Mouse (Mus musculus) brown adipose tissue, adult 24 weeks (tissue): ENCODE data around the gene Eif4e3. TPM values are rescaled to one million over a fixed set of nuclear protein-coding genes. Genes with fewer than 3 reads are reported as not detected.
A peak's percentile ranks its signal among the peaks of the same experiment; 100 is the strongest.

Source experiments
- H3K27ac ChIP-seq: fragments of 200-500 bp; replicated peaks from 2 replicates; pipeline ENCODE4 v1.5.1; 2012; ENCODE audit warnings: low read depth, mild to moderate bottlenecking, low read length
- H3K4me1 ChIP-seq: fragments of 200-500 bp; 2 replicates; pipeline ENCODE4 v1.6.1; 2012; ENCODE audit warnings: low read length, mixed read lengths; ENCODE audit not compliant: control insufficient read depth, insufficient read depth, insufficient read length
- H3K4me3 ChIP-seq: fragments of 200-500 bp; 2 replicates; pipeline ENCODE4 v1.5.1; 2012; ENCODE audit warnings: low read depth, mild to moderate bottlenecking, low read length, moderate library complexity; ENCODE audit not compliant: insufficient read depth
- polyA plus RNA-seq: library from polyadenylated mRNA; stranded (reverse); fragments of >200 nt; gene quantifications from 2 replicates; pipeline ENCODE4 v1.2.4, GENCODE M21; 2012; ENCODE audit not compliant: missing spikeins, insufficient read depth, insufficient read length

Eif4e3 gene
- polyA plus RNA-seq, 1 experiment: 125 TPM

GRCm38 (mm10) chr6:99644876-99645275 lies 21.7 kb downstream of the Eif4e3 start:
- H3K4me1 ChIP-seq: peaks cover 5% of the 10 kb centered on the region; the same call in 1 of the 2 replicates

GRCm38 (mm10) chr6:99644386-99644785 lies 22.2 kb downstream of the Eif4e3 start:
- Histone ChIP-seq H3K4me3 (no peak overlapping the region), H3K4me1 (peaks cover 5% of the 10 kb centered on the region; the same call in 1 of the 2 replicates), H3K27ac (peak overlapping the region; percentile 84)

More at GRCm38 (mm10) chr6:99644876-99645275, 21.7 kb downstream of the Eif4e3 start:
- H3K4me3 ChIP-seq: no peak overlapping the region
- no peak overlapping the region for H3K27ac ChIP-seq

GRCm38 (mm10) chr6:99643439-99644199 lies 23.0 kb downstream of the Eif4e3 start:
- peak overlapping the region; percentile 84 for H3K27ac ChIP-seq
- no peak overlapping the region for H3K4me3 ChIP-seq
- H3K4me1 ChIP-seq: peaks cover 5% of the 10 kb centered on the region; the same call in 1 of the 2 replicates

- H3K27ac ChIP-seq: no peak overlapping the region
- H3K4me1 ChIP-seq: no peaks in the 10 kb centered on the region
- no peak overlapping the region for H3K4me3 ChIP-seq
These were observed 29.1 kb downstream of the Eif4e3 start for GRCm38 (mm10) chr6:99637456-99637855.

GRCm38 (mm10) chr6:99636801-99637200 lies 29.8 kb downstream of the Eif4e3 start:
- no peaks in the 10 kb centered on the region; the same call in 1 of the 2 replicates for H3K4me1 ChIP-seq
- no peak overlapping the region for H3K4me3 ChIP-seq
- no peak overlapping the region for H3K27ac ChIP-seq

- H3K4me3 ChIP-seq: no peak overlapping the region
These were observed 30.4 kb downstream of the Eif4e3 start for GRCm38 (mm10) chr6:99636121-99636520.

GRCm38 (mm10) chr6:99632121-99632980 lies 34.2 kb downstream of the Eif4e3 start:
- Histone ChIP-seq H3K4me1 (no peaks in the 10 kb centered on the region; the same call in 1 of the 2 replicates), H3K27ac (no peak overlapping the region), H3K4me3 (no peak overlapping the region)

More at GRCm38 (mm10) chr6:99636121-99636520, 30.4 kb downstream of the Eif4e3 start:
- H3K27ac ChIP-seq: no peak overlapping the region
- H3K4me1 ChIP-seq: no peaks in the 10 kb centered on the region; the same call in 1 of the 2 replicates

GRCm38 (mm10) chr6:99631637-99632036 lies 34.9 kb downstream of the Eif4e3 start:
- H3K27ac ChIP-seq: no peak overlapping the region
- no peaks in the 10 kb centered on the region; the same call in 1 of the 2 replicates for H3K4me1 ChIP-seq
- no peak overlapping the region for H3K4me3 ChIP-seq

- no peak overlapping the region for H3K4me3 ChIP-seq
- no peaks in the 10 kb centered on the region; the same call in 1 of the 2 replicates for H3K4me1 ChIP-seq
- H3K27ac ChIP-seq: no peak overlapping the region
These were observed 36.7 kb downstream of the Eif4e3 start for GRCm38 (mm10) chr6:99629726-99630458.

- H3K27ac ChIP-seq: no peak overlapping the region
- H3K4me1 ChIP-seq: no peaks in the 10 kb centered on the region; the same call in 1 of the 2 replicates
- H3K4me3 ChIP-seq: no peak overlapping the region
These were observed 40.2 kb downstream of the Eif4e3 start for GRCm38 (mm10) chr6:99626347-99626746.

GRCm38 (mm10) chr6:99625803-99626202 lies 40.8 kb downstream of the Eif4e3 start:
- H3K27ac ChIP-seq: no peak overlapping the region
- H3K4me3 ChIP-seq: no peak overlapping the region
- no peaks in the 10 kb centered on the region; the same call in 1 of the 2 replicates for H3K4me1 ChIP-seq

- no peak overlapping the region for H3K27ac ChIP-seq
- H3K4me1 ChIP-seq: no peaks in the 10 kb centered on the region; the same call in 1 of the 2 replicates
- no peak overlapping the region for H3K4me3 ChIP-seq
These were observed 41.3 kb downstream of the Eif4e3 start for GRCm38 (mm10) chr6:99625306-99625705.

- H3K4me3 ChIP-seq: no peak overlapping the region
- H3K27ac ChIP-seq: no peak overlapping the region
- H3K4me1 ChIP-seq: no peaks in the 10 kb centered on the region; the same call in 1 of the 2 replicates
These were observed 42.0 kb downstream of the Eif4e3 start for GRCm38 (mm10) chr6:99624542-99624941.

GRCm38 (mm10) chr6:99623641-99624040 lies 42.9 kb downstream of the Eif4e3 start:
- H3K27ac ChIP-seq: no peak overlapping the region
- no peaks in the 10 kb centered on the region; the same call in 1 of the 2 replicates for H3K4me1 ChIP-seq
- H3K4me3 ChIP-seq: no peak overlapping the region
